Mouse (Mus musculus): Measurements from ENCODE around the gene Heatr6.

Gene Heatr6

GRCm38 (mm10) chr11:83799871-83800430 lies 46.5 kb downstream of the Heatr6 start:
- in situ Hi-C loops (cut with MboI; ENCODE audit: low sequenced_read_pairs): loop anchor here (10.0 kb wide), 1 partner anchor 135 kb away; no protein-coding TSS in a partner anchor

- in situ Hi-C loops (cut with MboI; ENCODE audit: low sequenced_read_pairs): loop anchor here (10.0 kb wide), 1 partner anchor 133 kb away; no protein-coding TSS in a partner anchor
Measured at GRCm38 (mm10) chr11:83802166-83802565, 48.7 kb downstream of the Heatr6 start.

GRCm38 (mm10) chr11:83802581-83802980 lies 49.1 kb downstream of the Heatr6 start:
- in situ Hi-C loops (cut with MboI; ENCODE audit: low sequenced_read_pairs): loop anchor here (10.0 kb wide), 1 partner anchor 132 kb away; no protein-coding TSS in a partner anchor

- in situ Hi-C loops (cut with MboI; ENCODE audit: low sequenced_read_pairs): no loop called here
Measured at GRCm38 (mm10) chr11:83810441-83810840, 56.9 kb downstream of the Heatr6 start.

GRCm38 (mm10) chr11:83815191-83815590 lies 61.7 kb downstream of the Heatr6 start:
- in situ Hi-C loops (cut with MboI; ENCODE audit: low sequenced_read_pairs): no loop called here

GRCm38 (mm10) chr11:83815628-83816027 lies 62.1 kb downstream of the Heatr6 start:
- in situ Hi-C loops (cut with MboI; ENCODE audit: low sequenced_read_pairs): no loop called here

GRCm38 (mm10) chr11:83817048-83817447 lies 63.6 kb downstream of the Heatr6 start:
- in situ Hi-C loops (cut with MboI; ENCODE audit: low sequenced_read_pairs): no loop called here

GRCm38 (mm10) chr11:83817994-83818393 lies 64.5 kb downstream of the Heatr6 start:
- in situ Hi-C loops (cut with MboI; ENCODE audit: low sequenced_read_pairs): no loop called here

GRCm38 (mm10) chr11:83818591-83819127 lies 65.2 kb downstream of the Heatr6 start:
- in situ Hi-C loops (cut with MboI; ENCODE audit: low sequenced_read_pairs): no loop called here

- in situ Hi-C loops (cut with MboI; ENCODE audit: low sequenced_read_pairs): no loop called here
Measured at GRCm38 (mm10) chr11:83819806-83820483, 66.4 kb downstream of the Heatr6 start.

GRCm38 (mm10) chr11:83826142-83826541 lies 72.6 kb downstream of the Heatr6 start:
- in situ Hi-C loops (cut with MboI; ENCODE audit: low sequenced_read_pairs): no loop called here

- in situ Hi-C loops (cut with MboI; ENCODE audit: low sequenced_read_pairs): no loop called here
Measured at GRCm38 (mm10) chr11:83828553-83829142, 75.2 kb downstream of the Heatr6 start.

GRCm38 (mm10) chr11:83832389-83832788 lies 78.9 kb downstream of the Heatr6 start:
- in situ Hi-C loops (cut with MboI; ENCODE audit: low sequenced_read_pairs): no loop called here
